Mouse (Mus musculus) testis, adult 2 months (tissue): ENCODE measurements around the gene Snd1.

Source experiments
- CTCF ChIP-seq: fragments of 200-500 bp; IDR thresholded peaks from 2 replicates; pipeline ENCODE4 v1.5.1; 2012; ENCODE audit warnings: low read depth, mild to moderate bottlenecking, inconsistent platforms, low read length, moderate library complexity; ENCODE audit not compliant: control insufficient read depth, insufficient read depth, insufficient replicate concordance
- POLR2A ChIP-seq: fragments of 200-500 bp; IDR thresholded peaks from 2 replicates; pipeline ENCODE4 v1.6.1; 2012; ENCODE audit warnings: low read depth, mild to moderate bottlenecking, inconsistent platforms, low read length, moderate library complexity; ENCODE audit not compliant: control insufficient read depth

- TF ChIP-seq CTCF: no peak
- no peak for TF ChIP-seq POLR2A
Measured at GRCm38 (mm10) chr6:28550255-28551004, 75.5 kb downstream of the Snd1 start.
